Mouse (Mus musculus): Measurements from ENCODE around the gene Pus10. TPM values are rescaled to one million over a fixed set of nuclear protein-coding genes. Genes with fewer than 3 reads are reported as not detected.
"Not testable (repeated sequence)": the region's sequence is repeated elsewhere in the genome, so short reads cannot be mapped to it uniquely, and the experiment has no call there.

Pus10 gene
- polyA plus RNA-seq, 1 experiment from 2014 or later: 14.3 TPM

- H3K9ac ChIP-seq: no peak overlapping the region
- no peak overlapping the region for H3K27ac ChIP-seq (replicated peaks)
- H3K4me1 ChIP-seq (replicated peaks): no peaks in the 10 kb centered on the region
- ATAC-seq (ENCODE audit: low read depth): no peak
- no peak overlapping the region for H3K4me3 ChIP-seq
- no peaks in the 10 kb centered on the region for H3K27me3 ChIP-seq
- H3K4me2 ChIP-seq: no peak overlapping the region
- H3K9me3 ChIP-seq: no peaks in the 10 kb centered on the region
- peaks cover 35% of the 10 kb centered on the region for H3K36me3 ChIP-seq
- 90% methylated on average over 6 of the region's 6 CpGs for WGBS
Observed at GRCm38 (mm10) chr11:23734749-23735286, 69.3 kb downstream of the Pus10 start.

GRCm38 (mm10) chr11:23735820-23736470 is 70.5 kb downstream of the Pus10 start:
- Histone ChIP-seq H3K27me3 (no peaks in the 10 kb centered on the region), H3K9ac (no peak overlapping the region), H3K4me2 (no peak overlapping the region), H3K9me3 (no peaks in the 10 kb centered on the region), H3K27ac (replicated peaks) (no peak overlapping the region), H3K4me1 (replicated peaks) (no peaks in the 10 kb centered on the region), H3K36me3 (peaks cover 24% of the 10 kb centered on the region), H3K4me3 (no peak overlapping the region)
- ATAC-seq (ENCODE audit: low read depth): no peak

- H3K27me3 ChIP-seq: no peaks in the 10 kb centered on the region
- H3K4me1 ChIP-seq (replicated peaks): no peaks in the 10 kb centered on the region
- no peak overlapping the region for H3K4me3 ChIP-seq
- WGBS: 83% methylated on average over 4 of the region's 4 CpGs
- peaks cover 7% of the 10 kb centered on the region for H3K36me3 ChIP-seq
- no peaks in the 10 kb centered on the region for H3K9me3 ChIP-seq
- no peak overlapping the region for H3K9ac ChIP-seq
- ATAC-seq (ENCODE audit: low read depth): no peak
- H3K27ac ChIP-seq (replicated peaks): no peak overlapping the region
- H3K4me2 ChIP-seq: no peak overlapping the region
Observed at GRCm38 (mm10) chr11:23740895-23741294, 75.4 kb downstream of the Pus10 start.

DNA sequence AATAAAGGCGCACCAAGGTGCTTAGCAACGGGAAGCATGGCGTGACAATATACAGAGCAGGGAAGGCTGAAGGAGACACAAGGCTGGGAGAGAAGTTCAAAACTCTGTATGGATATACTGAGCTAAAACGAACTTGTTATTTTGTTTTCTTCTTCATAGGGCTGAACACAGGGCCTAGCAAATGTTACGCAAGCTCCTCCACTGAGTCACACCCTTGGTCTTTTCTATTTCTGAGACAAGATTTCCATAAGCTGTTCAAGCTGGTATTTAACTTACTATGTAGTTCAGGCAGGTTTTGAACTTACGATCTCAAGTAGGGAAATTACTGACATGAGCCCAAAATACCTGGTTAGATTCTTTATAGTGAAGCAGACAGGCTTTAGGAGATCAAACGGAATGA is 75.9 kb downstream of the Pus10 start:
- 94% methylated on average over 7 of the region's 7 CpGs for WGBS
- H3K9me3 ChIP-seq: no peaks in the 10 kb centered on the region
- H3K4me1 ChIP-seq (replicated peaks): no peaks in the 10 kb centered on the region
- no peak overlapping the region for H3K27ac ChIP-seq (replicated peaks)
- H3K4me3 ChIP-seq: no peak overlapping the region
- no peak for ATAC-seq (ENCODE audit: low read depth)
- H3K9ac ChIP-seq: no peak overlapping the region
- peaks cover 7% of the 10 kb centered on the region for H3K36me3 ChIP-seq
- H3K27me3 ChIP-seq: no peaks in the 10 kb centered on the region
- no peak overlapping the region for H3K4me2 ChIP-seq

DNA sequence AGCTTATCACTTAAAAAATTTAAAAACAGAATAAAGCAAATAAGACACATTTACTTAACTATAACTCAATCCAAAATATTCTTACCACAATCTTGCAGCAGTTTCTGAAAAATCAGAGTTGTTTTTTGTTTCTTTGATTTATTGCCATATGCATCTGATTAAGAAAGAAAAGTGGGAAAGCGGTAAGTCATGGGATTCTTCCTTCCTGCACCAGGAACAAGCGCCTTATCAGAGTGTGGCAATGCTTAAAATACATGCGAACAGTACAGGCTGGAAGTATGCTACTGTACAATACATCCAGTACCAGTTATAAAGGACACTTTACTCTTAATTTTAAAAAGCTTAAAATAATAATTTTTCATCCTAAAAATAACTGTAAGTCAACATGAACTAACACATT is 78.9 kb downstream of the Pus10 start:
- Histone ChIP-seq H3K36me3 (peaks cover 7% of the 10 kb centered on the region), H3K9ac (no peak overlapping the region), H3K4me3 (no peak overlapping the region), H3K27ac (replicated peaks) (no peak overlapping the region), H3K27me3 (no peaks in the 10 kb centered on the region), H3K4me2 (no peak overlapping the region), H3K4me1 (replicated peaks) (no peaks in the 10 kb centered on the region), H3K9me3 (no peaks in the 10 kb centered on the region)
- ATAC-seq (ENCODE audit: low read depth): no peak
- 95% methylated on average over 3 of the region's 3 CpGs for WGBS

DNA sequence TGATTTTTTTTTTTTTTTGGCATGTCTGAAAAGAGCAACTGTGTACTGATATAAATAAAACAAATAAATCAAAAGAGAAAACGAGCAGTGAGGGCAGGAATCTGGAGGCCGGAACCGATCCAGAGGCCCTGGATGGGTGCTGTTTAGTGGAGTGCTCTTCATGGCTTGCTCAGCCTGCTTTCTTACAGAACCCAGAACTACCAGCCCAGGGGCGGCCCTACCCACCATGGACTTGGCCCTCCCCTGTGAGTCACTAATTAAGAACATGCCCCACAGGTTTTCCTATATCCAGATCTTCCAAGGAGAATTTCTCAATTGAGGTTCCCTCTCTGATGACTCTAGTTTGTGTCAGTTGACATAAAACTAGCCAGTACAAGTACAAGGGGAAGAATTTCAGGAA is 80.6 kb downstream of the Pus10 start:
- 81% methylated on average over 4 of the region's 4 CpGs for WGBS
- Histone ChIP-seq H3K4me1 (replicated peaks) (no peaks in the 10 kb centered on the region), H3K27ac (replicated peaks) (no peak overlapping the region), H3K4me3 (no peak overlapping the region), H3K4me2 (no peak overlapping the region), H3K9ac (no peak overlapping the region), H3K27me3 (no peaks in the 10 kb centered on the region), H3K9me3 (no peaks in the 10 kb centered on the region), H3K36me3 (peaks cover 7% of the 10 kb centered on the region)
- ATAC-seq (ENCODE audit: low read depth): no peak

GRCm38 (mm10) chr11:23753136-23753710 is 87.7 kb downstream of the Pus10 start:
- H3K27ac ChIP-seq (replicated peaks): no peak overlapping the region
- no peaks in the 10 kb centered on the region for H3K4me1 ChIP-seq (replicated peaks)
- no peak overlapping the region for H3K9ac ChIP-seq
- WGBS: 87% methylated on average over 1 of the region's 1 CpGs
- no peaks in the 10 kb centered on the region for H3K27me3 ChIP-seq
- no peak overlapping the region for H3K4me2 ChIP-seq
- H3K36me3 ChIP-seq: no peaks in the 10 kb centered on the region
- ATAC-seq (ENCODE audit: low read depth): no peak
- H3K4me3 ChIP-seq: no peak overlapping the region
- no peaks in the 10 kb centered on the region for H3K9me3 ChIP-seq

DNA sequence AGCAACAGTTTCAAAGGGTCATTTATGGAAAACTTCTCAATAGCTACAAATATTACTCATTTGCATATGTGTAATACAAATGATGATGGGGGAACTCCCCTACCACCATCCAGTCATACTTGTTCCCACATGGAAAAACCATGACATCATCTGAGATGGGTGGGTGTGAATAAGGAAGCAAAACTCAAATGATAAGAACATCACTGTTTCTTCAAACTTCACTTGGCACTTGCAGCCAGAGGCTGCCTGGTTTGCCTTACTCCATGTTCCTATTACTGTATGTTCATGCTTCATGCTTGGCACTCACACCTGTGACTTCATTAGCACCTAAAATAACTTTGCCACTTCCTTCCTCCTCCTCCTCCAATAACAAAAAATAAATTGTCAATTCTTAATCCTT is 88.9 kb downstream of the Pus10 start:
- H3K27ac ChIP-seq (replicated peaks): no peak overlapping the region
- H3K9ac ChIP-seq: no peak overlapping the region
- no peak overlapping the region for H3K4me2 ChIP-seq
- no peaks in the 10 kb centered on the region for H3K4me1 ChIP-seq (replicated peaks)
- no peaks in the 10 kb centered on the region for H3K36me3 ChIP-seq
- no peak overlapping the region for H3K4me3 ChIP-seq
- no peaks in the 10 kb centered on the region for H3K9me3 ChIP-seq
- no peak for ATAC-seq (ENCODE audit: low read depth)
- H3K27me3 ChIP-seq: no peaks in the 10 kb centered on the region

DNA sequence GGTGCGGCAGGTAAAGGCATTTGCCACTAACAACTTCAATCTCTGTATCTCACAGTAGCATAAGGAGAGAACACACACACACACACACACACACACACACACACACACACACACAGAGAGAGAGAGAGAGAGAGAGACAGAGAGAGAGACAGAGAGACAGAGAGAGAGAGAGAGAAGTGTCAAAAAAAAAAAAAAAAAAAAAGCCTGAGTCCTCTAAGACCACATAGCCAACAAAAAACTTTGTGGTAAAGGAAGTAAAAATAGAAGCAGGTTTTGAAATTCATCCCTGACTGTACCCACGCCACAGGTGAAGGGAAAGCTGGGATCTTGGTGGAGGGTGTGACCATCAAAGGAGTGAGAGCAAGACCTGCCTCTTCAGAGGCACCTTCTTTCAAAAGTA is 92.7 kb downstream of the Pus10 start:
- ATAC-seq (ENCODE audit: low read depth): no peak
- no peak overlapping the region for H3K4me3 ChIP-seq
- no peaks in the 10 kb centered on the region for H3K36me3 ChIP-seq

DNA sequence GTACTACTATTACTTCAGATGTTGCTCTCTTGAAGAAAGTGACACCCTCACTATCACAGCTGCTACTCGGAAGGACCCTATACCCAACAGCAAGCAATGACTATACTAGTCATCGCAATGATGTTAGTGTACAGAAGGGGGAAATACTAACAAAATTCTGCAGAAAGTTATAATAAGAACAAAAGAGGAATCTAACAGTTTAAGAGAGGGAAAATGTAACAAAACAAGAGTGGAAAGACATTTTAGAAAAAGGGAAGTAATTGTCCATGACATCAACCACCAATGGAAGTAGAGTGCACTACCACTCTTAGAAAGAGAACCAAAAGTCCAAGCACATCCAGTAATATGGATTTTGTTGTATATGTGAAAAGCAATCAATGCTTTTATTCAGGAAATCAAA is 97.2 kb downstream of the Pus10 start:
- Histone ChIP-seq H3K9ac (no peak overlapping the region), H3K9me3 (no peaks in the 10 kb centered on the region), H3K4me2 (no peak overlapping the region), H3K4me1 (replicated peaks) (no peaks in the 10 kb centered on the region), H3K27me3 (no peaks in the 10 kb centered on the region), H3K36me3 (no peaks in the 10 kb centered on the region), H3K27ac (replicated peaks) (no peak overlapping the region), H3K4me3 (no peak overlapping the region)
- WGBS: 96% methylated on average over 2 of the region's 2 CpGs
- ATAC-seq (ENCODE audit: low read depth): no peak

More for the DNA sequence above, 92.7 kb downstream of the Pus10 start:
- Histone ChIP-seq H3K9ac (no peak overlapping the region), H3K9me3 (no peaks in the 10 kb centered on the region), H3K4me1 (replicated peaks) (no peaks in the 10 kb centered on the region), H3K4me2 (no peak overlapping the region), H3K27ac (replicated peaks) (no peak overlapping the region), H3K27me3 (no peaks in the 10 kb centered on the region)
- 89% methylated on average over 2 of the region's 2 CpGs for WGBS

DNA sequence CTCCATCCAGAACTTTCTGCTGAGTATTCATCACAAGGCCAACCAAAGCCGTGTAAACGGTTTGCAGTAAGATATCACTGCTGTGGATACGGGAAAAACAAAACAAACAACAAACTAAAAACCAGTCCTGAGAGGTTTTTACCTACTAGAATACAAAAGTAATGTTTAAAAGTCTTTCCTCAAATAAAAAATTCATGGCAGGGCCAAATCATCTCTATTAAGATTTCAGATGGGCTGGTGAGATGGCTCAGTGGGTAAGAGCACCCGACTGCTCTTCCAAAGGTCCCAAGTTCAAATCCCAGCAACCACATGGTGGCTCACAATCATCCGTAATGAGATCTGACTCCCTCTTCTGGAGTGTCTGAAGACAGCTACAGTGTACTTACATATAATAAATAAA is 101.9 kb downstream of the Pus10 start:
- not testable (repeated sequence) for H3K27me3 ChIP-seq; H3K9me3 ChIP-seq; H3K36me3 ChIP-seq; H3K4me3 ChIP-seq; H3K4me2 ChIP-seq; ATAC-seq (ENCODE audit: low read depth); H3K27ac ChIP-seq (replicated peaks); H3K9ac ChIP-seq; H3K4me1 ChIP-seq (replicated peaks)
- WGBS: 88% methylated on average over 5 of the region's 5 CpGs

- Histone ChIP-seq H3K4me1 (replicated peaks) (peaks cover 6% of the 10 kb centered on the region), H3K4me2 (no peak overlapping the region), H3K27me3 (peaks cover 6% of the 10 kb centered on the region; the same call in 1 of the 2 replicates), H3K36me3 (no peaks in the 10 kb centered on the region), H3K27ac (replicated peaks) (no peak overlapping the region), H3K4me3 (no peak overlapping the region), H3K9ac (no peak overlapping the region), H3K9me3 (no peaks in the 10 kb centered on the region)
- 80% methylated on average over 1 of the region's 1 CpGs for WGBS
- no peak for ATAC-seq (ENCODE audit: low read depth)
Observed at GRCm38 (mm10) chr11:23767928-23768327, 102.5 kb downstream of the Pus10 start.

DNA sequence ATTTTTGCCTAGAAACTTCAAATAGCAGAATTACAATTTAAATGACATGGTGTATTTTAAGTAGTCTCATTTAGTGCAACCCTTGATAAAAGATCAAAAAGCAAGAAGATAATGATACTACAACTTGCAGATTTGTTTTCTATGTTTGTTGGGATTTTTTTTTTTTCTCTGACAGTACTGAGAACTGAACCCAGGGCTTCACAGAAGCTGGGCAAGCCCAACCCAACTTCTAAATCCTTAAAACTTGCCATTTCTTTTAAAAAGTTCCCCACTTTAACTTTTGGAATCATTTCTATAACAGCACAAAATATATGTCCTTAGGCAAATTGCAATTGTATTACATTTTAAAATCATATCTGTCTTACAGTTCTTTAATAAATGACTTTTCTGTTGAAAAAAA is 103.6 kb downstream of the Pus10 start:
- Histone ChIP-seq H3K27me3 (peaks cover 9% of the 10 kb centered on the region; the same call in 1 of the 2 replicates), H3K4me2 (no peak overlapping the region), H3K27ac (replicated peaks) (no peak overlapping the region), H3K9me3 (no peaks in the 10 kb centered on the region), H3K4me3 (no peak overlapping the region), H3K9ac (no peak overlapping the region), H3K36me3 (no peaks in the 10 kb centered on the region), H3K4me1 (replicated peaks) (peaks cover 6% of the 10 kb centered on the region)
- no peak for ATAC-seq (ENCODE audit: low read depth)
